Mouse (Mus musculus) subcutaneous adipose tissue, adult 2 months (tissue): ENCODE measurements around the gene Gm8693. TPM values are rescaled to one million over a fixed set of nuclear protein-coding genes. Genes with fewer than 3 reads are reported as not detected.

Experiments used
- polyA plus RNA-seq: library from polyadenylated mRNA; depleted of rRNA; stranded (reverse); fragments of >200 nt; gene quantifications from 2 replicates; pipeline ENCODE4 v1.2.3, GENCODE M21; 2012; ENCODE audit warnings: low replicate concordance; rRNA removed

The Gm8693 gene
- polyA plus RNA-seq = not detected in 2 replicates

GRCm38 (mm10) chr7:22692217-22692616 is at the start of gene Gm8693:
Gene Gm8693, minus strand, starts transcription at chr7:22692317.

GRCm38 (mm10) chr7:22719610-22720009 is 27.5 kb upstream of the Gm8693 start, which contains the start of gene Gm4567:
Gene Gm4567, minus strand, starts transcription at chr7:22719710.

GRCm38 (mm10) chr7:22657718-22658117 is 34.4 kb downstream of the Gm8693 start, which contains the start of gene Vmn1r155:
Gene Vmn1r155, plus strand, starts transcription at chr7:22658018.

Other genes starting within 250 kb of the Gm8693 start
- gene Gm10665, start 228.2 kb downstream of the Gm8693 start, polyA plus RNA-seq = not detected in 2 replicates
- not detected in 2 replicates for gene Vmn1r151, start 192.6 kb downstream of the Gm8693 start, polyA plus RNA-seq
- gene Vmn1r152, start 169.3 kb downstream of the Gm8693 start, polyA plus RNA-seq = not detected in 2 replicates
- gene Gm8677, start 157.4 kb downstream of the Gm8693 start, polyA plus RNA-seq = not detected in 2 replicates
- not detected in 2 replicates for gene Gm4201, start 127.0 kb downstream of the Gm8693 start, polyA plus RNA-seq
- not detected in 2 replicates for gene Gm4565, start 104.2 kb downstream of the Gm8693 start, polyA plus RNA-seq
- not detected in 2 replicates for gene Vmn1r155, start 34.3 kb downstream of the Gm8693 start, polyA plus RNA-seq
- not detected in 2 replicates for gene Gm4567, start 27.4 kb upstream of the Gm8693 start, polyA plus RNA-seq
- not detected in 2 replicates for gene Vmn1r157, start 69.4 kb upstream of the Gm8693 start, polyA plus RNA-seq
- not detected in 2 replicates for gene Vmn1r158, start 98.5 kb upstream of the Gm8693 start, polyA plus RNA-seq
- not detected in 2 replicates for gene Vmn1r159, start 151.3 kb upstream of the Gm8693 start, polyA plus RNA-seq
- not detected in 2 replicates for gene Vmn1r160, start 178.9 kb upstream of the Gm8693 start, polyA plus RNA-seq